Mouse (Mus musculus) spleen, adult 12 weeks (tissue): ENCODE measurements at regions not wholly inside any gene's neighbourhood (a gene's known extent, or its start where the extent isn't known, plus 50 kb on each side); places are given as distances from the start of the nearest gene placed in this dataset.

Source experiments
- DNase-seq: peaks from one replicate; pipeline ENCODE4 v3.0.0; 2022; ENCODE audit warnings: low spot score

- DNase-seq: no peak
Measured at GRCm38 (mm10) chr7:114345860-114346259, 69.2 kb upstream of the Pde3b start.

- no peak for DNase-seq
Measured at GRCm38 (mm10) chr7:114347006-114347405, 68.1 kb upstream of the Pde3b start.

GRCm38 (mm10) chr7:114350968-114351367 lies 64.1 kb upstream of the Pde3b start:
- no peak for DNase-seq

- DNase-seq: peak; percentile 2
Measured at GRCm38 (mm10) chr7:114356381-114356780, 58.7 kb upstream of the Pde3b start.

GRCm38 (mm10) chr7:114362166-114362565 lies 52.9 kb upstream of the Pde3b start:
- DNase-seq: no peak

GRCm38 (mm10) chr7:114364041-114364440 lies 51.0 kb upstream of the Pde3b start:
- no peak for DNase-seq
